Comparison of ENCODE assay signal across 10 mouse cellular contexts in genomic region chr9:87973531-87973930, GRCm38 (mm10).
DNase-seq lines count a peak whose midpoint lies in the region; ATAC-seq lines count a peak whose summit lies in the region.
"Had no signal": no experiment of that assay in that cellular context is flagged by ENCODE, and none has a peak within 500 bp of the region (broad histone marks: within the 10 kb centered on the region; RNA-seq: fewer than 3 reads in every experiment).

No protein-coding gene starts in this region.

- H3K4me1 ChIP-seq in hindbrain, embryonic 11.5 days (replicated peaks; ENCODE audit: control insufficient read depth, insufficient read depth, low read length), result no peaks in the 10 kb centered on the region
- no peaks in the 10 kb centered on the region for H3K4me1 ChIP-seq in hindbrain, embryonic 13.5 days (replicated peaks)
- no peaks in the 10 kb centered on the region for H3K4me1 ChIP-seq in intestine, embryonic 16.5 days (ENCODE audit: control insufficient read depth, insufficient read depth, low read length)
- H3K4me1 ChIP-seq: heart, embryonic 15.5 days; liver, embryonic 15.5 days had no signal

- no peaks in the 10 kb centered on the region for H3K36me3 ChIP-seq in hindbrain, embryonic 11.5 days (ENCODE audit: control insufficient read depth, insufficient read depth, low read length)
- H3K36me3 ChIP-seq in hindbrain, embryonic 13.5 days, result no peaks in the 10 kb centered on the region
- no peaks in the 10 kb centered on the region for H3K36me3 ChIP-seq in intestine, embryonic 16.5 days (ENCODE audit: control insufficient read depth, insufficient read depth, low read length)
- H3K36me3 ChIP-seq: heart, embryonic 15.5 days; liver, embryonic 15.5 days had no signal

- no peaks in the 10 kb centered on the region for H3K9me3 ChIP-seq in hindbrain, embryonic 11.5 days (ENCODE audit: control insufficient read depth, low read length)
- H3K9me3 ChIP-seq in hindbrain, embryonic 13.5 days, result no peaks in the 10 kb centered on the region
- no peaks in the 10 kb centered on the region for H3K9me3 ChIP-seq in intestine, embryonic 16.5 days (ENCODE audit: control insufficient read depth, low read length)
- H3K9me3 ChIP-seq: heart, embryonic 15.5 days; liver, embryonic 15.5 days had no signal

- peak; percentile 69 for DNase-seq in hindbrain, embryonic 11.5 days (ENCODE audit: low spot score)
- peak; percentile 12 for DNase-seq in thymus, postnatal 4 days
- DNase-seq in thymus, postnatal 0 days (ENCODE audit: low spot score), result no peak
- DNase-seq in forelimb bud, embryonic 11.5 days (ENCODE audit: low read depth, low spot score), result peak; percentile 65
- peak; percentile 2 for DNase-seq in yolk sac, embryonic 10.5 days (ENCODE audit: low spot score)
- DNase-seq in natural killer cell, adult 2 months (ENCODE audit: low spot score in 2 of 2), result no peak

- no peak overlapping the region for H3K27ac ChIP-seq in hindbrain, embryonic 11.5 days (ENCODE audit: low read depth, low read length)
- H3K27ac ChIP-seq in hindbrain, embryonic 13.5 days, result no peak overlapping the region
- H3K27ac ChIP-seq in intestine, embryonic 16.5 days (ENCODE audit: low read length), result no peak overlapping the region
- H3K27ac ChIP-seq: heart, embryonic 15.5 days; liver, embryonic 15.5 days had no signal

- WGBS in hindbrain, embryonic 11.5 days, result 41% methylated on average over 6 of the region's 6 CpGs
- WGBS in hindbrain, embryonic 13.5 days, result 33% methylated on average over 6 of the region's 6 CpGs
- WGBS in intestine, embryonic 16.5 days, result 44% methylated on average over 6 of the region's 6 CpGs

- no peaks in the 10 kb centered on the region for H3K27me3 ChIP-seq in hindbrain, embryonic 11.5 days (ENCODE audit: control insufficient read depth, insufficient read depth, low read length)
- no peaks in the 10 kb centered on the region for H3K27me3 ChIP-seq in hindbrain, embryonic 13.5 days
- no peaks in the 10 kb centered on the region for H3K27me3 ChIP-seq in intestine, embryonic 16.5 days (replicated peaks; ENCODE audit: control insufficient read depth, insufficient read depth, low read length)
- H3K27me3 ChIP-seq: heart, embryonic 15.5 days; liver, embryonic 15.5 days had no signal

- ATAC-seq in hindbrain, embryonic 11.5 days (ENCODE audit: low FRiP score), result peak; percentile 33; the same call in 1 of the 2 replicates
- ATAC-seq in hindbrain, embryonic 13.5 days (ENCODE audit: low FRiP score), result no peak
- ATAC-seq in intestine, embryonic 16.5 days, result no peak

- no peak overlapping the region for H3K4me2 ChIP-seq in hindbrain, embryonic 11.5 days (replicated peaks; ENCODE audit: low read depth, low read length)
- H3K4me2 ChIP-seq in hindbrain, embryonic 13.5 days, result no peak overlapping the region
- H3K4me2 ChIP-seq in intestine, embryonic 16.5 days (ENCODE audit: low read depth, low read length), result no peak overlapping the region
- H3K4me2 ChIP-seq: heart, embryonic 15.5 days; liver, embryonic 15.5 days had no signal

- H3K4me3 ChIP-seq in hindbrain, embryonic 11.5 days (ENCODE audit: low read depth, low read length), result no peak overlapping the region
- no peak overlapping the region for H3K4me3 ChIP-seq in hindbrain, embryonic 13.5 days
- H3K4me3 ChIP-seq in intestine, embryonic 16.5 days (ENCODE audit: low read length), result no peak overlapping the region
- H3K4me3 ChIP-seq: heart, embryonic 15.5 days; liver, embryonic 15.5 days had no signal

- no peak overlapping the region for H3K9ac ChIP-seq in hindbrain, embryonic 11.5 days (ENCODE audit: low read depth, low read length)
- no peak overlapping the region for H3K9ac ChIP-seq in hindbrain, embryonic 13.5 days
- no peak overlapping the region for H3K9ac ChIP-seq in intestine, embryonic 16.5 days (ENCODE audit: low read depth, low read length)
- H3K9ac ChIP-seq: heart, embryonic 15.5 days; liver, embryonic 15.5 days had no signal

Comparison
In these comparisons a context has a peak if more than half of its experiments do, and no peak if none do; other contexts are left out.
1. DNase-seq: peak in hindbrain, embryonic 11.5 days (single experiment), thymus, postnatal 4 days (single experiment), forelimb bud, embryonic 11.5 days (single experiment) and yolk sac, embryonic 10.5 days (single experiment); none in thymus, postnatal 0 days (single experiment) and natural killer cell, adult 2 months (0 of 2).